Mouse (Mus musculus) liver, adult 2 months (tissue): Measurements from ENCODE around the gene Ift122.

Experiments
- CTCF ChIP-seq: fragments of 200-500 bp; IDR thresholded peaks from 2 replicates; pipeline ENCODE4 v1.5.1; 2011; ENCODE audit warnings: low read depth, low read length, control low read depth
- POLR2A ChIP-seq: fragments of 200-500 bp; IDR thresholded peaks from 2 replicates; pipeline ENCODE4 v1.6.1; 2011; ENCODE audit warnings: low read length, control low read depth; ENCODE audit not compliant: insufficient read depth; ENCODE audit errors: extremely low read depth

GRCm38 (mm10) chr6:115886894-115887293, 33.6 kb downstream of the Ift122 start:
- TF ChIP-seq CTCF (no peak), POLR2A (no peak)
